Mouse (Mus musculus) heart, adult 2 months (tissue): Measurements from ENCODE around the gene Btbd11. TPM values are rescaled to one million over a fixed set of nuclear protein-coding genes. Genes with fewer than 3 reads are reported as not detected.

Source experiments
- DNase-seq, 2 experiments: peaks; one replicate each; pipeline ENCODE4 v3.0.0; 2021
- H3K27ac ChIP-seq: fragments of 200-600 bp; 2 replicates; pipeline ENCODE4 v1.8.1; 2022
- H3K27me3 ChIP-seq: fragments of 200-500 bp; 2 replicates; pipeline ENCODE4 v1.6.1; 2012; ENCODE audit warnings: mild to moderate bottlenecking, low read length, inconsistent platforms, mixed read lengths; ENCODE audit not compliant: control insufficient read depth, insufficient read depth
- H3K36me3 ChIP-seq: fragments of 200-500 bp; 2 replicates; pipeline ENCODE4 v1.6.1; 2012; ENCODE audit warnings: low read length, inconsistent platforms; ENCODE audit not compliant: control insufficient read depth, insufficient read depth
- H3K4me1 ChIP-seq: fragments of 200-500 bp; 2 replicates; pipeline ENCODE4 v1.6.1; 2011; ENCODE audit warnings: low read length; ENCODE audit not compliant: control insufficient read depth, insufficient read depth
- H3K4me3 ChIP-seq: fragments of 200-600 bp; 2 replicates; pipeline ENCODE4 v1.8.1; 2022
- H3K79me2 ChIP-seq: fragments of 200-500 bp; replicated peaks from 2 replicates; pipeline ENCODE4 v1.6.1; 2012; ENCODE audit warnings: mild to moderate bottlenecking, inconsistent platforms, low read length, moderate library complexity, mixed read lengths; ENCODE audit not compliant: control insufficient read depth, insufficient read depth
- H3K9ac ChIP-seq: fragments of 200-500 bp; 2 replicates; pipeline ENCODE4 v1.6.1; 2012; ENCODE audit warnings: low read depth, mild to moderate bottlenecking, control low read depth, inconsistent platforms, low read length, mixed read lengths
- CTCF ChIP-seq: fragments of 200-600 bp; IDR thresholded peaks from 2 replicates; pipeline ENCODE4 v1.8.1; 2022; ENCODE audit warnings: antibody characterized with exemption, mild to moderate bottlenecking, moderate library complexity
- EP300 ChIP-seq: fragments of 200-500 bp; IDR thresholded peaks from 2 replicates; pipeline ENCODE4 v1.6.1; 2011; ENCODE audit warnings: low read depth, low read length, control low read depth; ENCODE audit not compliant: insufficient read depth
- POLR2A ChIP-seq: fragments of 200-500 bp; IDR thresholded peaks from 2 replicates; pipeline ENCODE4 v1.6.1; 2011; ENCODE audit warnings: mild to moderate bottlenecking, low read depth, low read length, control low read depth; ENCODE audit not compliant: insufficient read depth
- WGBS: fragments of 180-500 bp; shearing (Covaris S2); methylation state at CpG from one replicate; pipeline ENCODE4 v1.1.7; 2018; 5-methylcytosine and 5-hydroxymethylcytosine counted together
- intact Hi-C: fragments of 180-260 bp; cut with DNase I; formaldehyde crosslinking; loops from one replicate; pipeline ENCODE4 v1.15.1; 2025
- long read RNA-seq: library from polyadenylated mRNA; stranded (forward); transcript quantifications from one replicate; pipeline ENCODE4 v2.0.0, GENCODE M21; 2021
- polyA plus RNA-seq: library from polyadenylated mRNA; depleted of rRNA; stranded (reverse); fragments of >200 nt; gene quantifications from 2 replicates; pipeline ENCODE4 v1.2.3, GENCODE M21; 2012; rRNA removed
- total RNA-seq, 2 experiments: library from RNA; stranded (reverse); gene quantifications; 2 replicates each; pipeline ENCODE4 v1.2.3; 2021

Gene Btbd11
- total RNA-seq (1 to 10 TPM; 1.4 to 2.7 TPM), polyA plus RNA-seq (1.8 and 1.9 TPM in 2 replicates)
- long read RNA-seq, partial matches to known transcripts: 1 of 1 reads
- long read RNA-seq, other reads (novel, unspliced or antisense): 0 of 1 reads

GRCm38 (mm10) chr10:85386605-85387218 lies at the start of gene Btbd11:
Gene Btbd11, plus strand, starts transcription at chr10:85386814.
- intact Hi-C loops: loop anchor here (2.0 to 10.0 kb wide), 2 partner anchors 204 to 238 kb away; no protein-coding TSS in a partner anchor
- WGBS: under 1% methylated on average over 46 of the region's 46 CpGs
- DNase-seq: peak; percentile 88 to 92
- H3K4me1 ChIP-seq: no peaks in the 10 kb centered on the region
- H3K79me2 ChIP-seq: no peaks in the 10 kb centered on the region
- H3K9ac ChIP-seq: peak within 1 kb of the TSS; percentile 64
- H3K36me3 ChIP-seq: no peaks in the 10 kb centered on the region
- peak within 1 kb of the TSS; percentile 69 for H3K4me3 ChIP-seq
- H3K27me3 ChIP-seq: peaks cover 2% of the 10 kb centered on the region; the same call in 1 of the 2 replicates
- H3K27ac ChIP-seq: peak within 1 kb of the TSS; percentile 53
- TF ChIP-seq EP300 (no peak), CTCF (peak; percentile 45), POLR2A (peak; percentile 67)

GRCm38 (mm10) chr10:85338733-85339132 lies 47.9 kb upstream of the Btbd11 start:
- 0 out of 2 replicates have a peak, but pooled peaks cover 1% of the 10 kb centered on the region for H3K27me3 ChIP-seq
- intact Hi-C loops: no loop called here
- H3K4me3 ChIP-seq: no peak overlapping the region
- no peak overlapping the region for H3K9ac ChIP-seq
- no peak for DNase-seq
- no peaks in the 10 kb centered on the region for H3K36me3 ChIP-seq
- TF ChIP-seq EP300: no peak
- no peak for TF ChIP-seq POLR2A
- no peak for TF ChIP-seq CTCF
- H3K27ac ChIP-seq: no peak overlapping the region
- no peaks in the 10 kb centered on the region for H3K4me1 ChIP-seq
- WGBS: 60% methylated on average over 12 of the region's 12 CpGs
- H3K79me2 ChIP-seq: no peaks in the 10 kb centered on the region

GRCm38 (mm10) chr10:85341867-85342266 lies 44.7 kb upstream of the Btbd11 start:
- intact Hi-C loops: no loop called here
- whole genome bisulfite sequencing: 81% methylated on average over 1 of the region's 1 CpGs
- 0 out of 2 replicates have a peak, but pooled peaks cover 1% of the 10 kb centered on the region for H3K27me3 ChIP-seq

DNA sequence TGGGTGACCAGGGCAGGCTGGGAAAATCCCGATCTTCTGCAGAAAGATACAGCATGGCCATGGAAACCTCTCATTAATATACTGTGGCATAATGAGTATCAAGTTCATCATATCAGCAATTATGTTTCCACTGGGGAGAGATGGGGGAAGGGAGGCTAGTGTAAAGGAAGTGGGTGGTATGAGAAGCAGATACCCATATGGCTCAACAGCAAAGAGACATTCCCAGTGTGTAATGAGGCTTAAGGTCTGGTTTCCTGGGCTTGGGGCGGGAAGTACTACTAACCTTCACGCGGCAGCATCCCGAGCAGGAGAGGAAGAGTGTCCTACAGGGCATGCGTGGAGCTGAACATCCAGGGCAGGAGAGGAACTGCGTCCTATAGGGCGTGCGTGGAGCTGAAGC lies 39.4 kb upstream of the Btbd11 start:
- 77% methylated on average over 9 of the region's 9 CpGs for WGBS
- no peak for DNase-seq
- Histone ChIP-seq H3K36me3 (no peaks in the 10 kb centered on the region), H3K27ac (no peak overlapping the region), H3K27me3 (no peaks in the 10 kb centered on the region), H3K4me1 (no peaks in the 10 kb centered on the region), H3K9ac (no peak overlapping the region), H3K4me3 (no peak overlapping the region), H3K79me2 (no peaks in the 10 kb centered on the region)
- intact Hi-C loops: no loop called here
- TF ChIP-seq POLR2A (no peak), CTCF (no peak), EP300 (no peak)

More at GRCm38 (mm10) chr10:85341867-85342266, 44.7 kb upstream of the Btbd11 start:
- TF ChIP-seq EP300 (no peak), CTCF (peak; percentile 35)
- no peak for DNase-seq
- no peak overlapping the region for H3K9ac ChIP-seq
- no peaks in the 10 kb centered on the region for H3K36me3 ChIP-seq
- H3K79me2 ChIP-seq: no peaks in the 10 kb centered on the region
- no peak overlapping the region for H3K4me3 ChIP-seq
- H3K27ac ChIP-seq: no peak overlapping the region
- H3K4me1 ChIP-seq: no peaks in the 10 kb centered on the region

DNA sequence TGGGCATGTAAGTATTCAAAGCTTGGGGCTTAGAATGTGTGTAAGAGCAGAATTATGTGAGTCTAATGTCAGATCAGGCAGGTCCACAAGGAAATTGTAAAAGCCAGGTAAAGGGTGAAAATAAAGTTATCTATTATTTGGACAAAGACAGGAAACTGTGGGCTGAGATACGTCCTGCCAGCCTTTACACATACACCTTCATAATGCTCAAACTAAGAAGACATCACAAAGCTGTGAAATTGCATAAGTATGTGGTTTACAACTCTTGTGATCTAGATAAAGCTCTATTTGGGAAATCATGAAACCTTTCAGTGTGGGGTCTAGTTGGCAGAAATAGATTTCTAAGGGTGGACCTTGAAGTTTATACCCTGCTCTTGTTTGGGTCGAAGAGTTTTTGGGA lies 34.1 kb upstream of the Btbd11 start:
- TF ChIP-seq POLR2A (no peak), EP300 (no peak), CTCF (no peak)
- Histone ChIP-seq H3K27me3 (no peaks in the 10 kb centered on the region), H3K27ac (no peak overlapping the region), H3K36me3 (no peaks in the 10 kb centered on the region), H3K4me3 (no peak overlapping the region), H3K4me1 (no peaks in the 10 kb centered on the region), H3K9ac (no peak overlapping the region), H3K79me2 (no peaks in the 10 kb centered on the region)
- no peak for DNase-seq
- intact Hi-C loops: no loop called here
- 41% methylated on average over 2 of the region's 2 CpGs for WGBS

GRCm38 (mm10) chr10:85354270-85354669 lies 32.3 kb upstream of the Btbd11 start:
- no peak for TF ChIP-seq POLR2A
- no peak for TF ChIP-seq CTCF
- no peak for TF ChIP-seq EP300
- H3K4me3 ChIP-seq: no peak overlapping the region
- H3K79me2 ChIP-seq: no peaks in the 10 kb centered on the region
- no peak for DNase-seq
- no peaks in the 10 kb centered on the region for H3K27me3 ChIP-seq
- 64% methylated on average over 1 of the region's 1 CpGs for WGBS
- intact Hi-C loops: no loop called here
- no peaks in the 10 kb centered on the region for H3K36me3 ChIP-seq
- no peaks in the 10 kb centered on the region for H3K4me1 ChIP-seq
- no peak overlapping the region for H3K9ac ChIP-seq
- H3K27ac ChIP-seq: no peak overlapping the region
